In genomic region chr5:128600072-128601021, GRCm38 (mm10) we compare ENCODE assay signal across 8 mouse cellular contexts. TPM values are rescaled to one million over a fixed set of nuclear protein-coding genes. Genes with fewer than 3 reads are reported as not detected.
DNase-seq lines count a peak whose midpoint lies in the region; ATAC-seq lines count a peak whose summit lies in the region.

Fzd10 (plus strand) TSS chr5:128600844.

- under 1% methylated on average over 71 of the region's 73 CpGs for WGBS in neural tube, embryonic 11.5 days

- H3K4me3 ChIP-seq in neural tube, embryonic 11.5 days (ENCODE audit: low read depth, low read length) = peak within 1 kb of the TSS; percentile 70

- peaks cover 35% of the 10 kb centered on the region for H3K4me1 ChIP-seq in neural tube, embryonic 11.5 days (ENCODE audit: control insufficient read depth, insufficient read depth, low read length)

- peak within 1 kb of the TSS; percentile 86 for H3K9ac ChIP-seq in neural tube, embryonic 11.5 days (ENCODE audit: low read length)

- H3K27me3 ChIP-seq in neural tube, embryonic 11.5 days (ENCODE audit: control insufficient read depth, insufficient read depth, low read length) = no peaks in the 10 kb centered on the region

- H3K36me3 ChIP-seq in neural tube, embryonic 11.5 days (ENCODE audit: control insufficient read depth, insufficient read depth, low read length) = no peaks in the 10 kb centered on the region

- peak; percentile 58 for ATAC-seq in neural tube, embryonic 11.5 days (ENCODE audit: insufficient read depth, low FRiP score, low TSS enrichment)

- peak within 1 kb of the TSS; percentile 96 for H3K4me2 ChIP-seq in neural tube, embryonic 11.5 days (ENCODE audit: low read depth)

- no peaks in the 10 kb centered on the region for H3K9me3 ChIP-seq in neural tube, embryonic 11.5 days (ENCODE audit: control insufficient read depth, low read length)

- peak; percentile 27 for DNase-seq in right cerebral cortex, adult 18-20 months
- no peak for DNase-seq in right cerebral cortex, postnatal 36 days (ENCODE audit: low spot score in 2 of 2)
- DNase-seq in embryo, embryonic 11 days = peak; percentile 92
- peak; percentile 9 to 26 for DNase-seq in heart, postnatal 14 days
- DNase-seq in liver = peak; percentile 55
- peak; percentile 89 for DNase-seq in neural tube, embryonic 11.5 days (ENCODE audit: low spot score)
- peak; percentile 86 for DNase-seq in thymus, postnatal 4 days
- DNase-seq in adipocyte (ENCODE audit: low spot score) = no peak

- H3K27ac ChIP-seq in neural tube, embryonic 11.5 days (ENCODE audit: low read depth, low read length) = peak within 1 kb of the TSS; percentile 88

- intact Hi-C loops in heart, postnatal 14 days (cut with DNase I) = no loop called here

RNA-seq across cellular contexts. Expression of gene Fzd10, which starts in this region (rescaled TPM):
- under 1 TPM; 0.12 to 0.54 TPM for total RNA-seq in heart, postnatal 14 days (2021)
- polyA plus RNA-seq in neural tube, embryonic 11.5 days (2014; fragmentation: Nextera tagmentation; extraction: Ambion mirVana) = 21.4 and 21.6 TPM in 2 replicates

Comparison
In these comparisons a context has a peak if more than half of its experiments do, and no peak if none do; other contexts are left out.
1. DNase-seq: peak in right cerebral cortex, adult 18-20 months (single experiment), embryo, embryonic 11 days (single experiment), liver (single experiment), neural tube, embryonic 11.5 days (single experiment) and thymus, postnatal 4 days (single experiment); none in right cerebral cortex, postnatal 36 days (0 of 2) and adipocyte (single experiment).
2. Peak in DNase-seq in heart, postnatal 14 days; RNA of the gene not detected or under 1 TPM.